Mouse (Mus musculus) kidney, embryonic 16.5 days (tissue): ENCODE data around the gene Tbata. TPM values are rescaled to one million over a fixed set of nuclear protein-coding genes. Genes with fewer than 3 reads are reported as not detected.

Experiments used
- ATAC-seq: fragments of 200-750 bp; cut with Nextera tagmentation; 2 replicates; pipeline ENCODE4 v1.8.0; 2017; ENCODE audit warnings: moderate TSS enrichment; ENCODE audit not compliant: low FRiP score, low TSS enrichment
- H3K27ac ChIP-seq: fragments of 300-500 bp; sonication (generic); 2 replicates; pipeline ENCODE4 v1.5.1; 2014; ENCODE audit warnings: low read length
- H3K27me3 ChIP-seq: fragments of 300-500 bp; sonication (generic); 2 replicates; pipeline ENCODE4 v1.6.1; 2014; ENCODE audit warnings: low read length, control low read depth, mixed read lengths; ENCODE audit not compliant: insufficient read depth
- H3K36me3 ChIP-seq: fragments of 300-500 bp; sonication (generic); 2 replicates; pipeline ENCODE4 v1.6.1; 2014; ENCODE audit warnings: low read length, control low read depth, mixed read lengths; ENCODE audit not compliant: insufficient read depth
- H3K4me1 ChIP-seq: fragments of 300-500 bp; sonication (generic); 2 replicates; pipeline ENCODE4 v1.6.1; 2014; ENCODE audit warnings: low read length, control low read depth, mixed read lengths; ENCODE audit not compliant: insufficient read depth
- H3K4me2 ChIP-seq: fragments of 300-500 bp; sonication (generic); replicated peaks from 2 replicates; pipeline ENCODE4 v1.6.1; 2014; ENCODE audit warnings: low read depth, low read length
- H3K4me3 ChIP-seq: fragments of 300-500 bp; sonication (generic); 2 replicates; pipeline ENCODE4 v1.5.1; 2014; ENCODE audit warnings: mild to moderate bottlenecking, low read length
- H3K9ac ChIP-seq: fragments of 300-500 bp; sonication (generic); replicated peaks from 2 replicates; pipeline ENCODE4 v1.6.1; 2014; ENCODE audit warnings: low read length
- H3K9me3 ChIP-seq: fragments of 300-500 bp; sonication (generic); 2 replicates; pipeline ENCODE4 v1.6.1; 2016; ENCODE audit warnings: low read length, control low read depth
- WGBS: fragments of 180-500 bp; shearing (Covaris S2); extraction: QIAGEN DNeasy Blood & Tissue Kit; methylation state at CpG from one replicate; pipeline ENCODE4 v1.1.7; 2014; 5-methylcytosine and 5-hydroxymethylcytosine counted together
- polyA plus RNA-seq: library from polyadenylated mRNA; unstranded; fragments of >200 nt; fragmentation: Nextera tagmentation; extraction: Ambion mirVana; gene quantifications from 2 replicates; pipeline ENCODE4 v1.2.1, GENCODE M21; 2015

The Tbata gene
- polyA plus RNA-seq, 1 experiment from 2014 or later: 0.24 TPM

DNA sequence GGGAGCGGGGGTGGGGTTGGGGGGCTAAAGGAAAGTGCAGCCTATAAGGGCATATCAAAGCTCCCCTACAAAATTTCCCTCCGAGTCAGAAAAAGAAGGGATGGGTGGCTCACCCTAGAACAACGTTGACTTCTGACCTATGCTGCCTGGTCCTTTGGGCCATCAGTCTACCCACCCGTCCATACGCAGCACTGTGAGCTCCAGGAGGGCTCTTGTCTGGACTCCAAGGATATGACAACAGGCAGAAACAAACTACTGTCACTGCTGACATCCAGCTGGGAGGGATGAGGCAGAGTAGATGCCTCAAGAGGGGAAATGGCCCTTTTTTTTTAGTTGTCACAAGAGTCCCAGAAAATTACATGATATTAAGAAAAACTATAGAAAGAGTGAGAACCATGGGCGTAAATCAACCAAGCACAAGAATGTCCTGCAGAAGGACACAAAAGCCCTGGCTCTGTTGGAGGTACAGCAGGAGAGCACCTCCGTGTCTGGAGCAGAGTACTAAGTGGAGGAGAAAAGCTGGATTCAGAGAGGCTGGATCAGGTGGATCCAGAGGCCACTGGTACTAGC is 4.6 kb downstream of the Tbata start:
- H3K27me3 ChIP-seq: no peaks in the 10 kb centered on the region
- no peaks in the 10 kb centered on the region for H3K4me1 ChIP-seq
- WGBS: 48% methylated on average over 7 of the region's 7 CpGs
- H3K4me2 ChIP-seq: peak overlapping the region; percentile 39
- no peak for ATAC-seq
- H3K9ac ChIP-seq: no peak overlapping the region
- H3K9me3 ChIP-seq: no peaks in the 10 kb centered on the region
- no peak overlapping the region for H3K27ac ChIP-seq
- no peak overlapping the region for H3K4me3 ChIP-seq
- no peaks in the 10 kb centered on the region for H3K36me3 ChIP-seq

- Histone ChIP-seq H3K27me3 (no peaks in the 10 kb centered on the region), H3K36me3 (no peaks in the 10 kb centered on the region), H3K9ac (no peak overlapping the region), H3K27ac (no peak overlapping the region), H3K4me2 (no peak overlapping the region), H3K9me3 (no peaks in the 10 kb centered on the region), H3K4me3 (no peak overlapping the region), H3K4me1 (no peaks in the 10 kb centered on the region)
- ATAC-seq: no peak
- WGBS: 77% methylated on average over 4 of the region's 4 CpGs
Measured at GRCm38 (mm10) chr10:61177751-61178150, 6.0 kb downstream of the Tbata start.

GRCm38 (mm10) chr10:61178687-61179086 is 6.9 kb downstream of the Tbata start:
- ATAC-seq: no peak
- H3K4me1 ChIP-seq: no peaks in the 10 kb centered on the region
- H3K9ac ChIP-seq: no peak overlapping the region
- H3K27ac ChIP-seq: no peak overlapping the region
- no peaks in the 10 kb centered on the region for H3K27me3 ChIP-seq
- no peaks in the 10 kb centered on the region for H3K36me3 ChIP-seq
- H3K4me2 ChIP-seq: no peak overlapping the region
- no peak overlapping the region for H3K4me3 ChIP-seq
- H3K9me3 ChIP-seq: no peaks in the 10 kb centered on the region
- WGBS: 88% methylated on average over 8 of the region's 8 CpGs

DNA sequence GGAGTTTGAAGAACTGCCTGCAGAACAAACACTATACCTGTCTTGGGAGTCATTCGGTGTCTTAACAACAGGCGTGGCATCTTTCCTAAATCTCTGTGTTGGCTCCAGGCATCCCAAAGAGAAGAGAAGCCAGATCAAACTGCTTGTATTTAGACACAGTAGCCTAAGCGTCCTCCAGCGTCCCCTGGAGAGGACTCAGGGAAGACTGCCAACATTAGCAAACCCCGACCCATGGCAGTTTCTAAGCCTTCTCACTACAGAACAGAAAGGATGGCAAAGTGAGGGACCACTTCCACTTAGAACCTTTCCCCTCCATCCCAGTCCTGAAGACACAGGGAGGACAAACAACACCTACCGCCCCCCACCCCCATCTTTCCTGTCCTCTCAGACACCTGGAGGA is 8.2 kb downstream of the Tbata start:
- ATAC-seq: no peak
- no peak overlapping the region for H3K9ac ChIP-seq
- no peaks in the 10 kb centered on the region for H3K27me3 ChIP-seq
- H3K9me3 ChIP-seq: no peaks in the 10 kb centered on the region
- H3K4me2 ChIP-seq: no peak overlapping the region
- no peak overlapping the region for H3K4me3 ChIP-seq
- H3K4me1 ChIP-seq: no peaks in the 10 kb centered on the region
- 63% methylated on average over 6 of the region's 6 CpGs for WGBS
- H3K27ac ChIP-seq: no peak overlapping the region
- H3K36me3 ChIP-seq: no peaks in the 10 kb centered on the region

DNA sequence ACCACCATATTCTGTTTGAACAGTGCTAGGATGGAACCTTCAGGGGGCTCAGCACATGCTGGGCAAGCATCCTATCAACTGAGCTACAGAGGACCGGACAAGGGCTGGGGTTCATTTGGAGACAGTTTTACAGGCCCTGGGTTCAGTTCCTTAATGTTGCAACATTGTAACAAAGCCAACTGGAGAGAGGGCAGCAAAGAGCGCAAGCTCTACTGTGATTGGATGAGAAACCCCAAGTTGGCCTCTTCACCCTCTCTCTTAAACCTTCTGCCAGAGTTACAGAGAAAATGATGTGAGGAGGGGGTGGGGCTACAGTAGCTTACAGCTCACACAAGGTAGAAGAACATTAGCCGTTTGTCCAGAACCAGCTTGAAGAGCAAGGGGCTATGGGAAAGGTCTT is 15.2 kb downstream of the Tbata start:
- Histone ChIP-seq H3K27ac (no peak overlapping the region), H3K27me3 (no peaks in the 10 kb centered on the region), H3K9me3 (no peaks in the 10 kb centered on the region), H3K4me2 (no peak overlapping the region), H3K4me1 (peaks cover 6% of the 10 kb centered on the region; the same call in 1 of the 2 replicates), H3K4me3 (no peak overlapping the region), H3K9ac (no peak overlapping the region), H3K36me3 (no peaks in the 10 kb centered on the region)
- no peak for ATAC-seq
- WGBS: 66% methylated on average over 3 of the region's 3 CpGs

DNA sequence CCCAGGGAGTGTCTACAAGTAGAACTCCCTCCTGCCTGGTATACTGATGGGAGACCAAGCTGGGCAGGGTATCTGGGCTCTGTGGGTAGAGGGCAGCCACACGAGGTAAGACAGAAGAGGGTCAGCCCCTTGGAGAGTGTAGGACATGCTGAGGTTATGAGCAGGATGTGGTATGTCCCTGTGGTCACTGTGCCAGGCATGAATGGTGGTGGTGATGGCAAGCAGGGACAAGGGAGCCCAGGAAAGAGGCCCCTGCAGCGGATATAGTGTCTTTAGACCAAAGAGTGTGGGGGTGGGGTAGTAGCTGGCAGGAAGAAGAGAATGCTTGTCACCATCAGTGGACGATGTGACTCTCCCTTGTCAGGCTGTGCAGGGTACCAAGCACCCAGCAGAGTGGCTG is 16.3 kb downstream of the Tbata start:
- Histone ChIP-seq H3K9me3 (no peaks in the 10 kb centered on the region), H3K27ac (no peak overlapping the region), H3K9ac (no peak overlapping the region), H3K27me3 (no peaks in the 10 kb centered on the region), H3K4me1 (peaks cover 6% of the 10 kb centered on the region; the same call in 1 of the 2 replicates), H3K4me3 (no peak overlapping the region), H3K4me2 (no peak overlapping the region), H3K36me3 (no peaks in the 10 kb centered on the region)
- WGBS: 75% methylated on average over 3 of the region's 3 CpGs
- no peak; the same call in 1 of the 2 replicates for ATAC-seq

GRCm38 (mm10) chr10:61194611-61195010 is 22.9 kb downstream of the Tbata start:
- Histone ChIP-seq H3K27ac (no peak overlapping the region), H3K4me1 (peaks cover under 1% of the 10 kb centered on the region; the same call in 1 of the 2 replicates), H3K4me2 (no peak overlapping the region), H3K9me3 (no peaks in the 10 kb centered on the region), H3K4me3 (no peak overlapping the region), H3K27me3 (no peaks in the 10 kb centered on the region), H3K9ac (no peak overlapping the region), H3K36me3 (no peaks in the 10 kb centered on the region)
- 82% methylated on average over 9 of the region's 9 CpGs for WGBS
- ATAC-seq: no peak

DNA sequence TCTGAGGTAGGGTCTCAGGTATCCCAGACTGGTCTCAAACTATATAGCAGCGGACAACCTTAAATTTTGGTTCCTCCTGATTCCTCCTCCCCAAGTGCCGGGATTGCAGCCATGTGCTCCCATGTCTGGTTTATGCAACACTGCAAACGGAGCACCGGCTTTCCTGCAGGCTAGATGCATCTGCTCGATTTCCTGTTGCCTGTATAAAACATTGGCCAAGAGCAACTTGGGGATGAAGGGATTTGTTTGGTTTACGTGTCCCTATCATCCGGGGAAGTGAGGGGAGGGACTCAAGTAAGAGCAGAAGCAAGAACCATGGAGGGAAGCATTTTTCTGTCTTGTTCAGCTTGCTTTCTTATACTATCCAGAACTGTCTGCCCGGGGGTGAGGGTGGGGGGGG is 23.5 kb downstream of the Tbata start:
- H3K9ac ChIP-seq: no peak overlapping the region
- peaks cover 3% of the 10 kb centered on the region; the same call in 1 of the 2 replicates for H3K4me1 ChIP-seq
- H3K4me3 ChIP-seq: no peak overlapping the region
- no peak overlapping the region for H3K27ac ChIP-seq
- no peaks in the 10 kb centered on the region for H3K36me3 ChIP-seq
- no peaks in the 10 kb centered on the region for H3K27me3 ChIP-seq
- no peak for ATAC-seq
- H3K4me2 ChIP-seq: no peak overlapping the region
- 75% methylated on average over 8 of the region's 8 CpGs for WGBS
- H3K9me3 ChIP-seq: no peaks in the 10 kb centered on the region

DNA sequence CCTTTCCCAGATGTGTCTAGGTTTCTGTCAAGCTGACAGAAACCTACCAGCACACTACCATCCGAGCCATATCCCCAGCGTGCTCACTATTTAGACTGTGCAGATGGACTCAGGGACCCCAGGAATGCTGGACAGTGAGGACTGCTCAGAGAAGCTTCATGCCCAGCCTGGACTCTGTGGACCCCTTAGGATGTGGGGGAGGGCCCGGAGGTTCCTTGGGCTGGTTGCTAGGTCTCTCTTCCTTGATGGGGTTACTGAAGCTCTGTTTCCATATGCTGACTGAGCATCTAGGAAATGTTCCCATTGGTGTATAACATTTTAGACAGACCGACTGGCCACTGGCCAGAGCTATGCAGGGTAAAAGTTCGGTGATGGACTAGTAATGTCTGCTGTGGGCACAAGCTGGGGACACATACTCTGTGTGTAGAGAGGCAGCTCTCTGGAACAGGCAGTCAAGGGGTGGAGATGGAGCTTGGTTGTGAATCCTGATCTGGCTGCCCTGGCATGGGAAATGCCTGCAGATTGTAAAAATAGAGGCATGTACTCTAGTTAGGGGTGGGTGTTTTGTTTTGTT is 24.1 kb downstream of the Tbata start:
- peaks cover 3% of the 10 kb centered on the region; the same call in 1 of the 2 replicates for H3K4me1 ChIP-seq
- no peaks in the 10 kb centered on the region for H3K27me3 ChIP-seq
- no peak overlapping the region for H3K27ac ChIP-seq
- no peak overlapping the region for H3K9ac ChIP-seq
- WGBS: 85% methylated on average over 5 of the region's 5 CpGs
- H3K4me2 ChIP-seq: no peak overlapping the region
- no peak overlapping the region for H3K4me3 ChIP-seq
- no peaks in the 10 kb centered on the region for H3K9me3 ChIP-seq
- no peak for ATAC-seq
- H3K36me3 ChIP-seq: no peaks in the 10 kb centered on the region

DNA sequence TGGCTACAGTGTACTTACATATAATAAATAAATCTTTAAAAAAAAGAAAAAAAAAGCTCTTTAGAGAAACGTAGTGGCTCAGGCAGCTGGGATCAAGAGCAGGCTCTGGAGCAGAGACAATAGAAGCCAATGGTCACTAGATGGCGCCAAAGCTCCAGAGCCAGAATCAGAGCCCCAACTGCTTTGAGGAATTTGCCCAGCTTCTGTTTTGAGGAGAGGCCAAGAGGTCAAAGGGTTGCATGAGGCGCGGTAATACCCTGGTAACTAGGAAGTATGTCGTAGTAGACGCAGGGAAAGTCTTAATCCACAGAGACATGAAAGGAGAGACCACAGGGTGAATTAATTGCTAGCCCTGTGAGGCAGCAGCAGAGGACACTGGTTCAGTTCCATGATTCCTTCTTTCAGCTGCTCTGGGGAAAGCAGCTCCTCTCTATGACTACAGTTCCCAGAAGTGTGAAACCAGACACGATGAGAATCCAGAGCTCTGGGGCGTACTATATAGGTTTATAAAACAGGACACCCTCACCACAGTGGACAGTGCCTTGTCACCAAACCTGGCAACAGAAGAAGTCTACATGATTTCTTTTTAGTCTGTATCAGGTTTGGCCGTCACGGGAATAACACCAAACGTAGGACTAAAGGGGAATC is 27.9 kb downstream of the Tbata start:
- 28% methylated on average over 11 of the region's 11 CpGs for WGBS

More for the DNA sequence above, 27.9 kb downstream of the Tbata start:
- H3K9me3 ChIP-seq: no peaks in the 10 kb centered on the region
- no peaks in the 10 kb centered on the region for H3K36me3 ChIP-seq
- 0 out of 2 replicates have a peak, but pooled peaks have one; percentile 20 for ATAC-seq
- H3K9ac ChIP-seq: no peak overlapping the region
- H3K27me3 ChIP-seq: no peaks in the 10 kb centered on the region
- no peak overlapping the region for H3K4me3 ChIP-seq
- peaks cover 3% of the 10 kb centered on the region; the same call in 1 of the 2 replicates for H3K4me1 ChIP-seq
- H3K27ac ChIP-seq: no peak overlapping the region
- no peak overlapping the region for H3K4me2 ChIP-seq
